Mouse (Mus musculus): ENCODE measurements around the gene Micu2.

- TF ChIP-seq POLR2A (IDR thresholded peaks at IDR 0.05; ENCODE audit: low read depth, low read length) (no peak), CTCF (IDR thresholded peaks at IDR 0.05; ENCODE audit: extremely low read depth, insufficient read depth, insufficient read length, insufficient replicate concordance) (no peak)
These were observed 111.9 kb downstream of the Micu2 start for GRCm38 (mm10) chr14:57887171-57887570.

All from spleen, adult 2 months (tissue).